Mouse (Mus musculus) CH12.LX (cell line): ENCODE data around the gene Kif11. TPM values are rescaled to one million over a fixed set of nuclear protein-coding genes. Genes with fewer than 3 reads are reported as not detected.

Source experiments
- DNase-seq: peaks from one replicate; pipeline ENCODE4 v3.0.0-alpha.2; 2013; ENCODE audit errors: extremely low read depth
- H3K27ac ChIP-seq: 2 replicates; pipeline ENCODE4 v1.5.1; 2012; ENCODE audit warnings: low read depth, mild to moderate bottlenecking, control low read depth, moderate library complexity; ENCODE audit not compliant: insufficient read depth
- H3K27me3 ChIP-seq: replicated peaks from 2 replicates; pipeline ENCODE3; 2012; ENCODE audit warnings: inconsistent platforms
- H3K36me3 ChIP-seq, 2 experiments: replicated peaks in 1 of 2; 2 replicates each; pipeline versions ENCODE3 to v1.6.1; 2012; ENCODE audit warnings: inconsistent platforms in 1 of 2, low read length in 1 of 2, mild to moderate bottlenecking in 1 of 2, mixed read lengths in 1 of 2, moderate library complexity in 1 of 2; ENCODE audit not compliant: control insufficient read depth in 1 of 2, insufficient read depth in 1 of 2
- H3K4me1 ChIP-seq, 2 experiments: 2 replicates each; pipeline ENCODE4 v1.6.1; 2012; ENCODE audit warnings: inconsistent platforms in 1 of 2, moderate library complexity in 1 of 2; ENCODE audit not compliant: insufficient read depth in 2 of 2, control insufficient read depth in 1 of 2
- H3K4me2 ChIP-seq: 2 replicates; pipeline ENCODE4 v1.6.1; 2012; ENCODE audit warnings: low read depth, mild to moderate bottlenecking, control low read depth; ENCODE audit not compliant: poor library complexity, insufficient read depth, severe bottlenecking
- H3K4me3 ChIP-seq, 3 experiments: fragments of 150-350 bp in 1 of 3; sonication (generic) in 1 of 3; replicated peaks in 1 of 3; 2 replicates each; pipeline versions ENCODE3 to v1.5.1; 2011 to 2012; ENCODE audit warnings: low read depth in 2 of 3, low read length in 2 of 3, mild to moderate bottlenecking in 2 of 3, moderate library complexity in 2 of 3, control low read depth in 1 of 3, improper control_type of control experiment in 1 of 3, inconsistent platforms in 1 of 3, mixed read lengths in 1 of 3; ENCODE audit not compliant: poor library complexity in 1 of 3
- H3K79me2 ChIP-seq: replicated peaks from 2 replicates; pipeline ENCODE4 v1.6.1; 2012; ENCODE audit warnings: mild to moderate bottlenecking, moderate library complexity; ENCODE audit not compliant: control insufficient read depth, poor library complexity, insufficient read depth, severe bottlenecking; ENCODE audit errors: extremely low read depth
- H3K9ac ChIP-seq: 2 replicates; pipeline ENCODE4 v1.6.1; 2012; ENCODE audit warnings: low read depth, mild to moderate bottlenecking, control low read depth, moderate library complexity; ENCODE audit not compliant: insufficient read depth
- H3K9me3 ChIP-seq: replicated peaks from 2 replicates; pipeline ENCODE3; 2012; ENCODE audit warnings: low read length, inconsistent platforms, mixed read lengths
- CTCF ChIP-seq, 2 experiments: IDR thresholded peaks in 1 of 2; conservative IDR thresholded peaks in 1 of 2; 2 replicates each; pipeline ENCODE4 v1.5.1; 2011 to 2012; ENCODE audit warnings: low read depth in 2 of 2, low read length in 2 of 2, improper control_type of control experiment in 1 of 2, inconsistent platforms in 1 of 2, mild to moderate bottlenecking in 1 of 2, moderate library complexity in 1 of 2
- GABPA ChIP-seq: IDR thresholded peaks from 2 replicates; pipeline ENCODE4 v1.6.1; 2012; ENCODE audit warnings: low read depth, low read length, improper control_type of control experiment, inconsistent platforms; ENCODE audit not compliant: insufficient replicate concordance
- IRF4 ChIP-seq: IDR thresholded peaks from 2 replicates; pipeline ENCODE4 v1.6.1; 2014; ENCODE audit warnings: low read depth, mild to moderate bottlenecking, inconsistent platforms, low read length, improper control_type of control experiment
- MAFK ChIP-seq: IDR thresholded peaks from 2 replicates; pipeline ENCODE4 v1.6.1; 2011; ENCODE audit warnings: low read length, improper control_type of control experiment; ENCODE audit not compliant: insufficient replicate concordance
- MEF2A ChIP-seq: IDR thresholded peaks from 2 replicates; pipeline ENCODE4 v1.6.1; 2014; ENCODE audit warnings: low read depth, mild to moderate bottlenecking, inconsistent platforms, low read length, improper control_type of control experiment, borderline replicate concordance
- NELFE ChIP-seq: IDR thresholded peaks from 2 replicates; pipeline ENCODE4 v1.6.1; 2011; ENCODE audit warnings: low read depth, low read length, improper control_type of control experiment
- POLR2A ChIP-seq: IDR thresholded peaks from 2 replicates; pipeline ENCODE4 v1.6.1; 2011; ENCODE audit warnings: low read depth, mild to moderate bottlenecking, improper control_type of control experiment, low read length
- POLR2AphosphoS2 ChIP-seq: IDR thresholded peaks from 2 replicates; pipeline ENCODE4 v1.6.1; 2011; ENCODE audit warnings: low read depth, low read length, improper control_type of control experiment
- RAD21 ChIP-seq: IDR thresholded peaks from 2 replicates; pipeline ENCODE4 v1.6.1; 2011; ENCODE audit warnings: low read depth, mild to moderate bottlenecking, low read length, improper control_type of control experiment, moderate library complexity
- SIN3A ChIP-seq: IDR thresholded peaks from 2 replicates; pipeline ENCODE4 v1.6.1; 2012; ENCODE audit warnings: low read length, improper control_type of control experiment, inconsistent platforms
- SMC3 ChIP-seq: IDR thresholded peaks from 2 replicates; pipeline ENCODE4 v1.6.1; 2011; ENCODE audit warnings: low read depth, low read length, improper control_type of control experiment
- TBP ChIP-seq: conservative IDR thresholded peaks from 2 replicates; pipeline ENCODE4 v1.6.1; 2011; ENCODE audit warnings: low read depth, low read length, improper control_type of control experiment
- USF1 ChIP-seq: IDR thresholded peaks from 2 replicates; pipeline ENCODE4 v1.6.1; 2014; ENCODE audit warnings: low read depth, mild to moderate bottlenecking, inconsistent platforms, low read length, improper control_type of control experiment
- USF2 ChIP-seq: conservative IDR thresholded peaks from 2 replicates; pipeline ENCODE4 v1.6.1; 2011; ENCODE audit warnings: low read depth, low read length, improper control_type of control experiment
- ZC3H11A ChIP-seq: IDR thresholded peaks from 2 replicates; pipeline ENCODE4 v1.6.1; 2012; ENCODE audit warnings: low read depth, mild to moderate bottlenecking, inconsistent platforms, low read length, improper control_type of control experiment
- dilution Hi-C: fragments of 300-500 bp; cut with MboI; formaldehyde crosslinking; loops from 2 replicates; pipeline ENCODE4 v1.14.3; 2020; ENCODE audit warnings: low sequenced_read_pairs; ENCODE audit not compliant: extremely low pct_unique_long_range_greater_than_20kb, extremely low pct_ligation_motif_present
- in situ Hi-C: fragments of 300-500 bp; cut with MboI; formaldehyde crosslinking; loops from 3 replicates; pipeline ENCODE4 v1.14.3; 2019; ENCODE audit warnings: low sequenced_read_pairs, low pct_ligation_motif_present, low pct_unique_long_range_greater_than_20kb, mixed read lengths
- polyA plus RNA-seq: library from polyadenylated mRNA; unstranded; fragments of >175 nt; gene quantifications from 2 replicates; pipeline ENCODE4 v1.2.1, GENCODE M21; 2012; ENCODE audit warnings: low read depth; ENCODE audit not compliant: insufficient read length
- total RNA-seq, 2 experiments: library from RNA; depleted of rRNA; stranded (reverse); fragments of 300-350 nt in 1 of 2; fragments of >200 nt in 1 of 2; gene quantifications; 2 replicates each; pipeline ENCODE4 v1.2.3; 2012 to 2014

Kif11 gene
- total and polyA plus RNA-seq, 3 experiments: 61.7 to 144 (median 67.8) TPM

DNA sequence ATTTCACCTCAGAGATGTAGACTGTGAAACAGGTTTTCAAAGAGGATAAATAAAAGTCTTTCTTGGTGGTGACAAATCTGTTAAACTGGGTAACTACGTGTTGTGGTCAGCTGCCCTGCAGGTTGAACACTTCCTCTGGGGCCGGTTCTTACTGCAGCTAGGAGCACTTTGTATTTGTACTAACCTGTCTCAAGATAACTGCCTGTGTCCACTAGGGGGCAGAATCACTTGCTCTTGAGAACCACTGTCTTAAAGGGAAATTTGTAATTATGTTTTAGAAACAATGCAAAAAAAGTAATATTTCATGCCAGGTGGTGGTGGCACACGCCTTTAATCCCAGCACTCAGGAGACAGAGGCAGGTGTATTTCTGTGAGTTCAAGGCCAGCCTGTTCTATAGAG, 43.4 kb downstream of the Kif11 start:
- peak; percentile 88 for DNase-seq
- Histone ChIP-seq H3K4me3 (no peak overlapping the region), H3K36me3 (peaks cover 43 to 77% of the 10 kb centered on the region in 2 experiments), H3K79me2 (no peaks in the 10 kb centered on the region), H3K9me3 (no peaks in the 10 kb centered on the region), H3K9ac (no peak overlapping the region), H3K4me2 (no peak overlapping the region), H3K27ac (no peak overlapping the region), H3K4me1 (no peaks in the 10 kb centered on the region), H3K27me3 (no peaks in the 10 kb centered on the region)
- TF ChIP-seq RAD21 (peak; percentile 63), CTCF (conservative IDR thresholded peaks at IDR 0.05 in 1 of 2, IDR thresholded peaks at IDR 0.05 in 1 of 2; ENCODE audit: low read depth in 2 of 2, low read length in 2 of 2) (peak; percentile 62 to 88), TBP (0 out of 2 replicates have a peak, but pooled peaks have one; percentile 26), USF2 (no peak), MEF2A (no peak), SMC3 (peak; percentile 81)
- in situ Hi-C loops: no loop called here
- dilution Hi-C loops: no loop called here

GRCm38 (mm10) chr19:37428589-37428988, 52.4 kb downstream of the Kif11 start:
- no peaks in the 10 kb centered on the region for H3K79me2 ChIP-seq
- TF ChIP-seq SIN3A (no peak), USF1 (no peak), NELFE (no peak), ZC3H11A (no peak), TBP (no peak), POLR2AphosphoS2 (no peak), GABPA (no peak), IRF4 (no peak), POLR2A (no peak), MAFK (no peak)
- TF ChIP-seq, all 38 proteins: peak for 0
- no peak for DNase-seq
- in situ Hi-C loops: loop anchor here (5.0 kb wide), 1 partner anchor 79 kb away; no protein-coding TSS in a partner anchor
- Histone ChIP-seq H3K9ac (no peak overlapping the region), H3K4me2 (no peak overlapping the region), H3K9me3 (peaks cover 2% of the 10 kb centered on the region), H3K27ac (no peak overlapping the region), H3K4me3 (no peak overlapping the region), H3K4me1 (peaks cover 0 to 3% of the 10 kb centered on the region in 2 experiments; a peak in 1 of 4 replicates), H3K27me3 (peaks cover 2% of the 10 kb centered on the region), H3K36me3 (peaks cover 0 to 6% of the 10 kb centered on the region in 2 experiments)
- dilution Hi-C loops: no loop called here
